Mouse (Mus musculus): ENCODE data around the gene Cds1.

GRCm38 (mm10) chr5:101836221-101836620 lies 71.3 kb downstream of the Cds1 start:
- TF ChIP-seq CTCF (IDR thresholded peaks at IDR 0.05; ENCODE audit: low read depth) = no peak
- TF ChIP-seq EP300 (IDR thresholded peaks at IDR 0.05; ENCODE audit: low read depth) = no peak

Data from liver, embryonic 14.5 days (tissue).